Mouse (Mus musculus) embryo, embryonic 10.5 days (tissue): ENCODE results near the gene Nprl2.
A peak's percentile ranks its signal among the peaks of the same experiment; 100 is the strongest.

Experiments used
- DNase-seq: peaks from one replicate; pipeline ENCODE4 v3.0.0-alpha.2; 2015; ENCODE audit warnings: low spot score

The Nprl2 gene

DNA sequence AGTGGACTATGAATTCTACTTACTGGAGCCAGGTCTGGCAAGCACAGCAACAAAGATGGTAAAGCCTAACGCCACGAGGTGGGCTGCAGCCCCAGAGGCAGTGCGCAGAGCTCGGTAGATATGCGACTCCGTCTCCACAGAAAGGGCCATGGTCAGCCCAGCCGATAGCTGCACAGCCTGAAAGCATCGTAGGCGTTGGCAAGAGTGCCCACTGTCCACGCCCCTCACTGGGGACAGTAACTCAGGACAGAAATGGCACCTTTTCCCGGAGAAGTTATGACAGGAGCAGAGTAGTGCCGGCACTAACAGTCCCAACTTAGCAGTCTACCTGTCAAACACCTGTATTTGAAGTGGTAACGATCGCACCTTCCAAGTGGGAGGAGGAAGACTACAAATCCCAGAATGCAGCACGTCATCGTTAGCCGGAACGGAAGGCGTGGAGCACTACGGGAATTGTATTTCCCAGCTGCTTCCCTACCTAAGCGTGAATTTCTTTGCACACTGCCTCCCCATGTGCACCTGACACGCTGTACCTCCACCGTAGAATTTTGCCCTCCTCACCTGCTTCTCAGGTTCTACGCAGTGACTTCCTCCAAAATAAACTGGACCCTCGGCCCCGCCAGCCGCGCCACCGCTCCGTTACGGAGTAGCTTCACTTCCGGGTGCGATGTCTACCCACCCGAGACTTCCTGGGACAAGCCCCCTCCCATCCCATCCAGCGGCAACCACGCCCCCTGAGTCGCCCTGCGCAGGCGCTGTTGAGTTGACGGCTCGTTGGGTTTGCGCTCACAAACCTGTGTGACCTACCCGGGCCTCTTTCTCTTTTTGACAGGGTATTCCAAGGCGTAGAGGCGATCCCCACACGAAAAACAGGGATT, at the start of gene Nprl2, which contains the start of gene Cyb561d2:
Gene Nprl2 (plus strand): TSS at position 753 of the 878 bp plus-strand sequence.
Gene Cyb561d2 (minus strand): TSS at position 720 of the 878 bp plus-strand sequence.
- DNase-seq, result peak; percentile 96

DNA sequence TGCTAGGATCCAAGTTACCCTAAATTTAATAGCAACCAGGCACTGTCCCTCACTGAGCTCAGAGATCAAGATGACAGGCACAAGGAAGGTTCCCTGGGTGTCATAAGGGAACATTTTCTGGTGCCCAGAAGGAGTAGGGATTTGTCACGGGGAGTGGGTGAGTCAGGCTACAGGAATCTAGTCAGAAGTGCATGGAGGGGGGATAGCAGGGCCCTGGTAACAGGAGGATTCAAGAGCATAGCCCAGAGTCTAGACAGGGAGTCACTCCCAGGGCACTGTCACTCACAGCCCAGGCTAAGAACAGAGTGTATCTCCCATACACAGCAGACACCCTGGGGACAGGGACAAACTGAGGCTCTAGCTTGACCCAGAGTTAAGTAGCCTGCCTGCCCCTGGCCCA, 48.5 kb upstream of the Nprl2 start:
- DNase-seq, result no peak

DNA sequence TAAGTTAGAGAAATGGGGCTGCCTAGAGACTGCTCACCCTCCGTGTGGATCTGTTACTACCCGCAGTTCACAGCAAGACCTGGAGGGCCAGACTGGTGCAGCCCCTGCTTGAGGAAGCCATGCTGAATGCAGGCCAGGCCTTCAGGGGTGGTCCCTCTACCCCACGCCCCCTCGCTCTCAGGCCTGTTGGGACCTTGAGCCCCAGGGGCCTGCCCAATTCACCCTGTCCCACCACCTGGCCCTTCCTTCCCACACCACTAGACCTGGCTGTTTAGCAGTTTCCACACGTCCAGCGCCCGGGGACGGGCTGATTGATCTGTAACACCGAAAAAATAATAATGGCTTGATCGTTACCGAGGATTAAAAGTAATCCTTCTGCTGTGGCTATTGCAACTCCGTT, 47.8 kb upstream of the Nprl2 start:
- DNase-seq, result no peak

DNA sequence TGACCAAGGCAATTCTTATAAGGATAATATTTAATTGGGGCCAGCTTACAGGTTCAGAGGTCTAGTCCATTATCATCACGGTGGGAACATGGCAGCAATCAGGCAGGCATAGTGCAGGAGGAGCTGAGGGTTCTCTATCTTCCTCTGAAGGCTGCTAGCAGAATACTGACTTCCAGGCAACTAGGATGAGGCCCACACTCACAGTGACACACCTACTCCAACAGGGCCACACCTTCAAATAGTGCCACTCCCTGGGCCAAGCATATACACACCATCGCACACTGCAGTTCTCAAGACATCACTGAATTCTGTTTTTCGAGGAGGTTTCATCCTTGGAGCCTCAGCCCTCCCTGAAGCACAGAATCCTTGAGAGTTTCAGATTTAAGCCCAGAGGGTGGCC, 45.7 kb upstream of the Nprl2 start:
- no peak for DNase-seq

DNA sequence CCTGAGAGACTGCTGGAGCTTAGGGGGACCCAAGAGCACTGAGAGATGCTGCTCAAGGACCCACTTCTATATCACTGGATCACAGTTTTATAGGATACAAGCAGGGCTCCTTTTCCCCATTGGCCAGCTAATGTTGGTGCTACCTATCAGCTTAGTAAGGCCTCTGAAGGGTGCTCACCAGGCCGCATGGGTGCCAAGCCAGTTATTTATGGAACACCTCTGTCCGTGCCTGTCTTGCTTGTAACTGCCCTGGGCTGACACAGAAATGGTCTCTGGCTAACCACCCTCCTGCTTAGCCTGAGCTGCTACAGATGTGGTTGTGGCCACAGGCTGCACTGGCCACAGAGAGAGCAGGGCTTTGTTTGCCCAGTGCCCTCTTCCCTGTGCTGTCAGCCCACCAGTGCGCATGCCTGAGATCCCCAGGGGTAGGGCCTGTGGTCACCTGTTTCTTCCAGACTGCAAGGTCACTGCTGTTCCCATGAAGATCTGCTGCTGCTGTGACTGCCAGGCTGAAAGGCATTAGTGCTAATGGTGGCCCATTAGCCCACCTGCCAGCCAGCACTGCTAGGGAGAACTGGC, 41.2 kb upstream of the Nprl2 start:
- DNase-seq, result no peak

DNA sequence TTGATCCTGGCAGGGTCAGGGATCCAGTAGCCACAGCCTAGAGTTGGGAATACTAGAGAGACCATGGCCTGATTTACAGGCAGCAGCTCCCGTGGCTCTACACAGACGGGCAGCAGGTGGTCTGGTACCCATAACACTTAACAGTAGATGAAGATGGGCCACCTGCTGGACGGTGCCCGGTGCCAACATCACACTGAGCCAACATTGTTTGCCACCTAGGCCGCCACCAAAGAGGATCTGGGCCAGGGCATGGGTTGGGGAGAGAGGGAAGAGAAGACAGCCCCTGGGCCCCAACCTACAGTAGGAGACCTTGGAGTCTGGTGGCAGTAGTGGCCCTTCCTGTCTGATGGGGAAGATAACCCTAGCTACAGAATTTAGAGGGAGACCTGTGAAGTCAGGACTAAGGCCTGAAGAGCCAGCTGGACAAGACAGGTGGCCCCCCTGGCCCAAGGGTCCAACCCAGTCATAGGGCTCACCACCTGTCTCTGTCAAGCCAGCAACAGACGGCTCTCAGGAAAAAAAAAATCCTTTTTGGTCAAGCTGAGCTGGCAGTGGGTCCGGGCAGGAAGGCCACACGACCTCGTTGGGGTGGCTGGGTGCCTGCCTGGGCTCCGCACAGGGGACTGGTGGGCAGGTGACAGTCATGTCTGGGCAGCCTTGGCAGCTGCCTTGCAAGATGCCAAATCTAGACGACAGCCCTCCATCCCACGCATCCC, 39.7 kb upstream of the Nprl2 start:
- DNase-seq, result no peak

DNA sequence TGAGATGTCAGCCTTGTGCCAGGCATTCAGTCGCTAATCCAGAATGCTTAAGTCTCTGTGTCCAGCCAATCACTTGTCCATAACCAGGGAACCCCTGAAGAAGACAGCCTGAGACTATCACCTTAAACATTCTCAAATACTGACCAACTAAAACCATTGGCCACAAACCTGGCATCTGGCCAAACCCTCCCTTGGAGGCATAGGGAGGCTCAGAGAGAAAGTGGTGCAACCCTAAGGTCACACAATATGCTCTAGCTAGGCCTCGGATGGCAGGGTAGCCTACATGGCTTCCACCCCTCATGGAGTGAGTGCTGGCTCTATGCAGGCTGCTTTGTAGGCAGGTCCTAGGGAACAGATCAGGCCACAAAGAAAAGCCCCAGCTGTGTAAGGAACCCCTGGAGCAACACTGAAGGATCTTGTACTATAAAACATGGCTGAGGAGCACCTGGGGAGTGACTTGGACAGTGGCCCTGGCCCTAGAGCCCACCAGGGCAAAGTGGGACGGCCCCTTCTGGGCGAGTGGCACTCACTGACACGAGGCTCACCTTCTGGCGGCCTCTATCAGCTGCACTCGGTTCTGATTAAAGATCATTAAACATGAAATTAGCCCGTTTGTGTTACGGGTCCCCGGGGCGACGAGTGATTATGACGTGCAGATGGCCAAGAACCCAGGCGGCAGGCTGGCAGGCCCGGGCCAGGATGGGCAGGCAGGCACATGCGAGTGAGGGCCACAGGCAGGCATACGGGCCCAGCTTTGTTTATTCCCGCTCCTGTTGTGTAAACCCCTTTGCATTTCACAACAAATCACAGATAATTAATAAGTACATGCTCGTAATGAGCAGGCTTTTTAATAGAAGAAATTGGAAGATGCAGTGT, 37.1 kb upstream of the Nprl2 start:
- DNase-seq, result no peak

DNA sequence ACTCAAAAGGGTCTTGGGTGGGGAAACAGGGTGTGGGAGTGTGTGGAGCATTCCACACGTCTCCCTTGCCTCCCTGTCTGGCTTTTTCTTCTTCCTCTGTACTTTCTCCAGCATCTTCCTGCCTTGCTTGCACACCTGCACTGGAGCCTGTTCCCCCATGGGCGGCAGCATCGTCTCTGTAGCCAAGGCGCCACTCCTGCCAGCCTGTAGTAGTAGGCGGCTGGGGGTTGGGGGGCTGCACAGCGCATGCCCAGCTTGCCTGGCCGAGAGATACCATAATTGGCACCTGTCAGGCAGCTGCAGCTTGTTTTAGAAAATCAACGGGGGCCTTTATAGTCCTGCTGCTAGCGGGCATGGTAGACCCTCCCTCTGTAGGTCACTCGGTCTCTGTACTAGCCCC, 33.8 kb upstream of the Nprl2 start:
- no peak for DNase-seq

DNA sequence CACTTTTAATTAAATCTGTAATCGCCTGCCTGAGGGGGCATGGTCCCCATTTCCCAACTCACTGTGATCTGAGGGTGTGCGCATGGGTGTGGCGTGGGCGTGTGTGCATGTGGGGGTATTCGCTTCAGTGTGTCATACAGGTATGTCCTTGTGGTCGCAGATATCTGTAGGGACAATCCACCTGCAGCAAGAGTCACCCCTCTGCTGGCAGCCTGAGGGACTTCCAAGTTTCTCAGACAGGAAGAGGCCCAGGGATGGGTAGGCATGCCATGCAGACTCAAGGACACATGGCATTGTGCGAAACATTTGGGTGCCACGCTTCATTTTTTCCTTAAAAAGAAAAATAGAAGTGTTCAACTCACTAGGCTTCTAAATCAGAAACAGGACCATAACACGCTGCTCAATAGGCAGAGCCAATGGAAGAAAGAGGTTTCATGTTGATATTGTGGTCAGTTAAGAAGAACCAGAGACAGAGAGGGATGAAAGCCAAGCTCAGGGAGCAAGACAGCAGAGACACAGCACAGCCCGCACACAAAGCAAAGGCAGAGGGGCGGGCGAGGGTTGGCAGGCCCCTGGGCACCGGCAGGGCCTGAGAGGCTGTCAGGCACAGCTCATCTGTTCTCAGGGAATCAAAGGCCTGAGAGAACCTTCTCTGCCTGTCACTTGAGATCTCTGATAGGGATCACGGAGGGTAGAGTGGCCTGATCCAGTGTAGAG, 31.5 kb upstream of the Nprl2 start:
- no peak for DNase-seq

DNA sequence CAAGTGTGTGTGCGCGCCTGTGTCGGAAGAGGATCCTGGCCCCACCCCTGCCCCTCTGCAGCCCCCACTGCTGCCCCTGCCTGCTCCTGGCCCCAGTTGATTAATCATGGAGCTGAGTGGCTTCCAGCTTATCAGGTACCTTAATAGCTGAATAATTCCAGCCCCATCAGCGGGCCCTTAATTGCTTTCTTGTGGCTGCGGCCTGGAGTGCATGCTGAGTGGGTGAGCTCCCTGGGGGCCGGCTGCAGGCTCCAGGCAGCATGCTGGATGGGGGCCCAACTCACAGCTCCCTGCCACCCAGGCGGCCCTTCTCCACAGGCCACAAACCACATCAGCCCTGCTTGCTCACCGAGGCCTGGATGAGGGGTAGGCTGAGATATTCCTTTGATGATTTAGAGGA, 30.6 kb upstream of the Nprl2 start:
- DNase-seq, result no peak

DNA sequence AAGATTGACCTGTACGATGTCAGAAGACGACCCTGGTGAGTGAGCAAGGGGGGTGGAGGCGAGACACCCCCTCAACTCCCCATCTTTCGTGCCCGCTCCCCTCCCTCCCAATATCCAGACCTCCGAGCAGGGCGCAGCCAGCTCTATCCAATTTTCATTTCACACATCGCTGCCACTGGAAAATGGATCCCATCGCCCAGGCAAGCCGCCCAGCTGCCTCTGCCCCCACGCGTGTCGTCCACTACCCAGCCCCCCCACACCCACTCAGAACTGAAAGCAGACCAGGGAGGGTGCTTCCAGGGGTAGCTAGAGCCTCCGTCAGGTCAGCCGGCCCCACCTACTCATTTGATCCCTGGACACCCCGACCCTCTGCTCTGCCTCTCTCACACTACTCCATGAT, 29.7 kb upstream of the Nprl2 start:
- DNase-seq, result no peak

DNA sequence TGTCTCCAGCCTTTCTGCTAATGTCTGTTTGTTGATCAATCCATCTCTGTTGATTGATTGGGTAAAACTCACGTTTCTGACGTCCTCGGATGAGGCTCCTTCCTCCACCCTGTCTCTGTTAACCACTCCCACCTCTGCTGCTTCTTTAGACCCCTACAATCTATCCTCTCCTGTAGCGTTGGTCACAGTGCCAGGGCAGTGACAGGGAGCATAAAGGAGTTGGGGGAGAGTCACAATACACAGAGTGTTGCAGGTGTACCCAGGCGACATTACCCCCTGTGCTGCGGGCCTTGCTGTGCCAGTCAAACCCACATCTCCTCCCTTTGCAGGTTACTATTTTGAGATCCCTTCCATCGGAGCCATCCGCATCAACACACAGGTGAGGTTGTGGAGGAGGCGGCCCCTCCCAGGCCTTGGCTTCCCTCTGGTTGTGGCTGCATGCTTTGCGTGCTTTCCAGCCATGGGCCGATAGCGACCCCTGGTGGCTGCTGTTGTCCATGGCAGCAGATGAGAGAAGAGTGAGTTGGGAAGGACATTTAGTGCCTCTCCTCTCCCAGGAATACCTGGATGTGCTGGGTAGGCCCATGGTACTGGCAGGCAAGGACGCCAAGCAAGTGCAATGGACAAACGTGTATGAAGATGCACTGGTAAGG, 27.6 kb upstream of the Nprl2 start:
- DNase-seq, result peak; percentile 90

DNA sequence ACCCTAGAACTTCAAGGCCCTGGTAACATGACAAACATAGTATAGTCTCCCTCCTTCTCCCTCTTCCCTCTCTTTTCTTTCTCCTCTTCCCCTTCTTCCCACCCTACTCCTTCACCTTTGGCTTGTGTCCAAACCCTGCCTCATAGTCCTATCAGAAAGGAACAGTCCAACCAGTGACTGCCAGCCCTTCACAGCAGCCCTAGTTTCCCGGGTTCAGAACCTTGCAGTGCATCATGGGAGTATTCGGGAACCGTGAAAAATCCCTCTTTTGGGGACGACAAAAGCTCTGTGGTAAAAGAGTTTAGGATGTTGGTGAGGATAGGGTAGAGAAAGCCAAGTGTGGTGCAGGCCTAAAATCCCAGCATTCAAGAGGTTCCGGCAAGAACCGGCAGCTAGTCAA, 21.7 kb upstream of the Nprl2 start:
- no peak for DNase-seq

DNA sequence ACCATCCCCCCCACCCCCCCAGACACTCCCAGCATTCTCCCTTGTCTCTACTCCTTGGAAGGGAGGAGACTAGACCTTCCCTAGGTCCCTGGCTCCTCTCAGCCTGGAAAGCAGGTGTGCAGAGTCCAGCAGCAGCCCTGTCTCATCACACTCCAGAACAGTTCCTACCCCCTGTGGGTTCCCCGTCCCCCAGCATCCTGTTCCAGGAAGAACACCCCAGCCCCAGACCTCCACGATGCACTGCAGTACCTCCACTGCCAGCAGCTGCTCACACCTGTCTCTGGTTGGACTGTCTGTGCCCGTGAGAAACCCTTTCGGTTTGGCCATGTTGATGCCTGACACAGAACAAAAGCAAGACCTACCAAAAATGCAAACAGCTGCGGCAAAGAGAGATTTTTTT, 20.8 kb upstream of the Nprl2 start:
- DNase-seq, result no peak

DNA sequence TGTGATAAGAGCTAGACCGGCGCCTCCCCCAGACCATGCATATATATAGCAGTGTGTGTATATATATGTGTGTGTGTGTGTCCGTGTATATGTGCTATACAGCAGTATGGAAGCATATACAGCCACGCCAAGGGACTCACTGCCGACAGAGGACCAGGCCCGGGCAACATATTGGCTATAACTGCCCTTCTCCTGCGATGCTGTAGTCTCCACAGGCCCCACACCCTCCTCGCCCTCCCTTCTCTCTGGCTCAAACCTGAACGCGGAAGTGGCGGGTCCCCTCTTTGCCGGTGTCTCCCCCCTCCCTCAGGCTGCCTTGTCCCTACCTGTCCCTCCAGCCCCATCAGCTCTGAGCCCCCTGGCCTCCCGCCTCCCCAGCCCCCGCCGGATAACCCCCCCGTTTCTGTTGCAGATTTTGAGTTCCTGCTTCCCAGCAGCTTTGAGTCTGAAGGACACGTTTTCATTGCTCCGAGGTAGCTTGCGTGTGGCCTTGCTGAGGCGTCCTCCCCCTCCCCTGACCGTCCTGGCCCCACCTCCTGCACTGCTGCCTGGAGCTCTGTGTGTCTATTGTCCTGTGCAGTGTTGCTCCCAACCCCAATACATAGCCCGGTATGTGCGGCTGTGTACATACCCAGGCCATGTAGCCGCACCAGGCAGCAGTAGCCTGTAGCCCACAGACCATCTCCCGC, 20.2 kb upstream of the Nprl2 start:
- DNase-seq, result no peak

DNA sequence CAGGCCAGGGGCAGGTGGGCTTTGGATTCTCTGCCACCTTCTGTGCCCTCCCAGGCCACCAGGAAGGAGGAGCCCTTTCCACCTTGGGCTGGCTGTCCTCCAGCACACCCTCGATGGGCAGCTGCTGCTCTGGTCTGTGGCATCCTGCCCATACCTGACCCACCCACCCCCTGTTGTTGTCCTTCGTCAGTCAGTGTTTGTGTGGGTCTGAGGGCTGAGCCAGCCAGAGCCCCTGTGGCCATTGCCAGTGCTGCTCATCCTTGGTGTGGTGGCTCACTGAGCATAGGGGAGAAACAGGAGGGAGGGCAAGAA, 19.7 kb upstream of the Nprl2 start:
- DNase-seq, result no peak

DNA sequence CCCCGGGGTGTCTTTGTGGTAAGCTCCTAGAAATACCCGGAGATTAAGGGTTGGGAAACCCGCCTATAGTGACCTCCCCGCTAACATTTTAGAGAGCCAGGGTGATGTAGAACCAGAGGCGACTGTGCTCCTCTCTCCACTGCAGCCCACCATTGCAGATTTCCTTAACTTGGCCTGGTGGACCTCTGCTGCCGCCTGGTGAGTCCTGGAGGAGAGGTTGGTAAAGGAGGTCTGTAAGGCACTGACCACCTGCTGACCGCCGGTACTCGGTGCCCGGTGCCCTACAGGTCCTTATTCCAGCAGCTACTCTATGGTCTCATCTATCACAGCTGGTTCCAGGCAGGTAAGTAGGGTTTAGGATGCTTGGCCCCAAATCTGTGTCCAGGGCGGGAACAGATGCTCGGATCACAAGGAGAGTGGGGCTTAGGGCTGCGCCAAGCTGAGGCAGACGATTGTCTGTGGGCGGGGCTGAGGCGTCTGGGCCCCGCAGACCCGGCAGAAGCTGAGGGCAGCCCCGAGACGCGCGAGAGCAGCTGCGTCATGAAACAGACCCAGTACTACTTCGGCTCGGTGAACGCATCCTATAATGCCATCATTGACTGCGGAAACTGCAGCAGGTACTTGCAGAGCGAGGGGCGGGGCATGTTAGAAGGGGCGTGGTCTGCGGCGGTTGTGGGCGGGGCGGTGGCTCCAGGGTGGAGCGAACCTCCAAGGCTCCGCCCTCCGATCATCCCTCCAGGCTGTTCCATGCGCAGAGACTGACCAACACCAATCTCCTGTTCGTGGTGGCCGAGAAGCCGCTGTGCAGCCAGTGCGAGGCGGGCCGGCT, 15.6 kb upstream of the Nprl2 start:
- DNase-seq, result peak; percentile 85

DNA sequence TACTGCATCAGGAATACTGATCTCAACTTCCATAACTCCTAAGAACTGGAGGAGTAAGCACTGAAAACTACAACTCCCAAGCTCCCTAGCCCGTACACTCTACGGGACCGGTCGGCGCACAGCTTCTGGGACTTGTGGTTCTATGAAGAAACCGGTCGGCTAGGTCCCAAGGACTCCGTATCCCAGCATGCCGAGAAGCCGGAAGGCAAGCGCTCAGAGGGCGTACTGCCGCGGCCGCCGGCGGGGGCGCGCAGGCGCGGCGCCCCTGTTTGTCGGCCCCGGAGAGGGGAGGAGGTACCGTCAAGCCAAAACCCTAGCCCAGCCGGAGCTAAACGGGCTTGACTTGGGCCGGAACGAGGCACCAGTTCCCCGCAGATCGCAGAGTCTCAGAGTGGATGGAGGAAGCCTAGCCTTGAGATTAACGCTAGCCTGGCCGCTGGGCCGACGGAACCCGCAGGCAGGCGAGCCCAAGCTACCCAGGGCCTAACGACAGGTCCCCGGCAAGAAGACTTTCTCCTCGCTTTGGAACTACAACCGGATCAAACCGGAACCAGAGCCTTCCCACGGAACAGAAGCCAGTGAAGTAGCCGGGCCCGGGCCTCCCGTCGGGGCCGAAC, 8.1 kb upstream of the Nprl2 start, which contains the start of gene Tmem115:
Gene Tmem115 (plus strand): TSS at position 155 of the 617 bp plus-strand sequence.
- DNase-seq, result peak; percentile 98
